Mouse (Mus musculus) kidney, postnatal 25 days (tissue): ENCODE data around the gene Chd9.

Source experiments
- DNase-seq, 2 experiments: peaks; one replicate each; pipeline ENCODE4 v3.0.0; 2021; ENCODE audit warnings: mixed read lengths in 2 of 2

Gene Chd9

DNA sequence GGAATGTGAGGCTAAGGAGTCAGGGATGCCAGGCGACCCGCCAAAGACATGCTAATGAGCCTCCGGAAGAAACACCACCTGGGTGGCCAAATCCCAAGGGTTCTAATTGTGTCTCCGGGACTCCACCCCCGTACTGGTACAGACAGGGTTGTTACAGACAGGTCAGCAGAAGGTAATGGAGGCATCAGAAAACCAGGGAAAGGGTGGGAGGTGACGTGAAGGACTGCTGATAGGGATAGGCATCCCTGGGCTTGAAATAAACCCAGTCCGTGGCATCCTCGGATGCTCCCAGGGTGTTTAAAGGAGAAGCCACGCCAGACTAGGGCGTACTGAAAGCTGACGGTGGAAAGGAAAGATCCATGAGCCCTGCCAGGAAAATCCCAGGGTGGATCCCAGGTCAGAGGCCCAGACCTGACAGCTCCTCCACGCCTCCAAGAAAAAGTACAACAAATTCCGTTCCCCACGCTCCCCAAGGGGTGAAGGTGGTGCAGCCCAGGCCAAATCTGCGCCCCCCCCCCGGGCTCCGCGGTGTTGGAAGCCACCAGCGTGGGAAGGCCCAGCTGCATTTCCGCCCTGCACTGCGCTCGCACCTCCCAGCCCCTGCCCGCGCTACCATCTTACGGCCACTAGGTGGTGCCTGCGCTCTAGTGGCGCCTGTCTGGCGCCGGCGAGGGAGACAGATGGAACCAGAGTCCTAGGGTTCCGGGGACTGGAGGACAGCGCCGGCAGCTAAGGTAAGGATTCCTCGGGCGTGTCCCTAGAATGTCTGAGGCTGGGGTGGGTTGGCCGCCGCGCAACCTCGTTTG is at the start of gene Chd9:
TSS of gene Chd9 (plus strand) at position 172 of the 806 bp plus-strand sequence.
- DNase-seq, result peak; percentile 95 to 96

DNA sequence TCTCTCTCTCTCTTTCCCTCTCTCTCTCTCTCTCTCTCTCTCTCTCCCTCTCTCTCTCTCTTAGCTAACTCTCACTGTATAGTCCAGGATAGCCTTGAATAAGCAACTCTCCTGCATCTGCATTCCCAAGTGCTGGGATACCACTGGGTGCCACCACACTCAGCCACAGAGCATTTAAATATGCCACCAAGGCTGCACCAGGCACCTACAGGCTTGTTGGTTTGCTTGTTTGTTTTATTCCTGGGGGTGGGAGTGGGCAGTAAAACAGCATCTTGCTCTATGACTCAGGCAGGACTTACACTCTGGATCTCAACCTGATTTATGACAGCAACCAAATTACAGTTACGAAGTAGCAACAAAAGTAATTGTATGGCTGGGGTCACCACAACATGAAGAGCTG is 36.5 kb upstream of the Chd9 start:
- DNase-seq, result no peak

DNA sequence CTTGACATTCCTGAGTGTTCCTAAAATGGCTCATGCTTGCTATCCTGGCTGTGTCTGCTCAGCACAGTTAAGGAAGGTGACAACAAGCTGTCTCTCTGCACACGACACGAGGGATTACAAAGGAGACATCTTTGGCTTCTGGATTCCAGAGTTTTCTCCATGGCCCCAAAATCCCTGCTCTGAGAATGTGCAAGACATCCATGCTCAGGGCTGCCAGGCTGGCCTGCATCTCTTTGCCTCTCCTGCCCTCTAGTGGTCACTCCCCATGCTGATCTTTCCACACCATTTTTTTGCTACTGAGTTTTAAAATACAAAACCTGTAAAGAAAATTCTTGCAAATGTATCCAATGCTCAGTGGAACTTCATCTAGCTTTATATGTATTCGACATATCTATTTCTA is 34.4 kb upstream of the Chd9 start:
- DNase-seq, result peak; percentile 78 to 88

DNA sequence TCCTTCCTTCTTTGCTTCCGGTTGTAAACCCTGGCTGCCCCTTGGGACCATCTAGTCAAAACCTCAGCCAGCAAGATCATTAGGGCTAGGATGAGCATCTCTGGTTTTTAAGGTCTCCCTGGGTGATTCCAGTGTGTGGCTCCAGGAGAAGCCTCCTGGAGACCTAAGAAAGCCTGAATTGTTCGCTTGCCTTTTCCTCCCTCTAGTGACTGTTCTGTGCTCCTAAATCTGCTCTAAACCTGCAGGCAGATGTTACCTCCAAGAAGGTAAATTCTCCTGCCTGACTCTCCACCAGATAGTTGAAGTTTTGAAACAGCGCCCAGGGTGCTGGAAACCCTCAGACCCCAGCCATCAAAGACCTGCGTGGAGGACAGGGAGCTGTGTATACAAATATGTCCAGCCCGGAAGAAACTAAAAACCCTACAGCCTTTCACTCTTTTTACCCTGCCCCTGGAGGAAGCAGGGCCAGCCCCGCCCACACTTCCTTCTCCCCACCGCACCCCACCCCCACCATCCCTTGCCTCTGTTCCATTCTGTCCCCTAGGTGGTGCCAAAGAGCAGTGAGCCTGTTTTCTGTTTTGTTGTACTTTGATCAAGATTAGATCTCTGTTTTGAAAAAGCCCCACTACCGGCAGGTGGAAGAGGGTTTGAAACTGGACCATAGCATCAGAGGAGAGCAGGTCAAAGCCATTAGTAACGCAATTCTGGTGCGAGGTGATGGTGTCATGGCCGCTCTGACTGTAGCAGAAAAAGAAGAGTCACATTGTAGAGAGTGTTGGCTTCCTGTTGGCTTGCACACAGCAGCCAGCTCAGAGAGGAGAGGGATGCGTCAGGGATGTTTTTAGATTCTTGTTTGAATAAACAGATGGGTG is 32.9 kb upstream of the Chd9 start:
- DNase-seq, result peak; percentile 79 to 89

- DNase-seq, result peak in 1 of 2 experiments; percentile 18
These were observed 28.7 kb upstream of the Chd9 start for GRCm38 (mm10) chr8:90799473-90799872.

DNA sequence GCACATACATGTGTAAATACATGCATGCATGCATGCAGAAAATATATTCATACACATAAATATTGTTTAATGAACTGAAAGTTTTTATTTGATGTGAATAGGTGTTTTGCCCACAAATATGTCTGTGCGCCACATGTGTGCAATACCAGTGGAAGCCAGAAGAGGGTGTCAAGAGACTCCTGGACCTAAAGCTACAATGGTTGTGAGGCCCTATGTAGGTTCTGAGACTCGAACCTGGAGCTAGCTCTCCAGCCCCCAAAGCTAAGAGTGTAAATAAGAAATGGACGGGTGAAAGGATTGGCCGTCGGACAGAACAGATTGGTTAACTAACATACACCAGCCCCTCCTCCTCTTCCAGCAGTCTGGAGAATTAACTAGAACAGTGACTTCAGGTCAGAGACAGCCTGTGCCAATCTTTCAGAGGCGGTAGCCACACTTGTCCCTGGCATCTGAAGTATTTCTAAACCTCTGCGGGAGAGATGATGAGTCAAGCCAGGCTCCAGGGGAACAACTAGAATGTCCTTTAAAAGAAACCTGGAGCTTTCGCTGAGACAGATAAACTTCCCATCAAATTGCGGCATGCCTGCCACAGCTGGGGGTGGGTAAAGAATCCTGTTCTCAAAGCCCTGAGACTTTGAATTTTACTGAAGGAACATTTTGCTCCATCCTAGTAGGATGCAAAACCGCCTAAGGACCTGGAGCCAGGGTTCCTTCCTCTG is 14.4 kb upstream of the Chd9 start:
- no peak for DNase-seq

- DNase-seq, result no peak
These were observed 11.9 kb upstream of the Chd9 start for GRCm38 (mm10) chr8:90816061-90816882.

GRCm38 (mm10) chr8:90817293-90817692 is 10.9 kb upstream of the Chd9 start, which contains the start of gene Gm19935:
TSS of gene Gm19935 (minus strand) at chr8:90817393.
- no peak for DNase-seq

DNA sequence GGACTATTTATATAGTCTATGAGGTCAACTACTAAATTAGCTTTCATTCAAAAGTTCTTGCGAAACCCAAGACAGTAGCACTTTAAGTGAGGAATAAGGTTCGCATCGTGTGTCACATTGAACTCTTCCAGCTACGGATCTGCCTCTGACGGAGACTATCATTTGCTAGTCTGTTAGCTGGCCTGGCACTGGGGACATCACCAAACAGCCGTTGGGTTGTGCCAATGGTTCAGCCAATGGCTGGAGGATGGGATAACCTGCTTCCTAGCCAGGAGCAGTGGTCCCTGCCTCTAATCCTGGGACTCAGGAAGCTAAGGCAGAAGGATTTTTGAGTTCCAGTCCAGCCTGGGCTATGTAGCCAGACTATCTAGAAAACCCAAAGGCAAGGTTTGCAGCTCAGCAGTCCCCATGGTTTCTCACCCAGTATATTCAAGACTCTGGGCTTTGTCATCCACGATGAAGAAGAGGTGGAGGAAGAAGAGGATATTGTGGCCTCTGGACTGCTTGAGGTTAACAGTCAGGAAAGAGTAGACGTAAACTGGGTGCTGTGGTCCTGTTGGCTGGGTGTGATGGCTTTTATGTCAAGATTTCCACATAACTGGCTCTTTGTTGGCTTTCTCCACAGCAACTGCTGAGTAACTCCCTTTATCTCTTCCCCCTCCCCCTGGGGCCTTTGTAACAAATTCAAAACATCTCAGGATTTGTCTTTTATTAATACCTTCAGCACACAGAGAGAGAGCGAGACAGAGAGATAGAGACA is 8.4 kb upstream of the Chd9 start:
- DNase-seq, result no peak

DNA sequence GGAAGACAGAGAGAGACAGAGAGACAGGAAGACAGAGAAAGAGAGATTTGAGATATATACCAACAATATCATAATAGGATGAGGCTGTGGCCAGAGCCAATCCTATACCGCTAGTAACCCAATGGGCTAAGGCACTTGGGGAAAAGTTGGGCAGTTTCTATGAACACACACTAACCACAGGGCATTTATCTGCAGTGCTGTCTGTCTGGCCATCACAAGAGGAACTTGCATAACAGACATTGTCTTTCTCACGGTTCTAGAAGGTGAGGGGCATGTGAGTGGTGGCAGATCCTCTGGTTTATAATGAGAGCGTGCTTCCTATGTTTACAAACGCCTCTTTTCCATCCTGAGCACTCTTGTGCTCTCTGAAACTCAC is 7.8 kb upstream of the Chd9 start:
- DNase-seq, result no peak

GRCm38 (mm10) chr8:90822443-90822842 is 5.7 kb upstream of the Chd9 start:
- DNase-seq, result peak; percentile 40 to 54

GRCm38 (mm10) chr8:90825459-90825871 is 2.7 kb upstream of the Chd9 start:
- DNase-seq, result peak; percentile 65 to 86

- no peak for DNase-seq
These were observed 1.0 kb downstream of the Chd9 start for GRCm38 (mm10) chr8:90828987-90829740.

DNA sequence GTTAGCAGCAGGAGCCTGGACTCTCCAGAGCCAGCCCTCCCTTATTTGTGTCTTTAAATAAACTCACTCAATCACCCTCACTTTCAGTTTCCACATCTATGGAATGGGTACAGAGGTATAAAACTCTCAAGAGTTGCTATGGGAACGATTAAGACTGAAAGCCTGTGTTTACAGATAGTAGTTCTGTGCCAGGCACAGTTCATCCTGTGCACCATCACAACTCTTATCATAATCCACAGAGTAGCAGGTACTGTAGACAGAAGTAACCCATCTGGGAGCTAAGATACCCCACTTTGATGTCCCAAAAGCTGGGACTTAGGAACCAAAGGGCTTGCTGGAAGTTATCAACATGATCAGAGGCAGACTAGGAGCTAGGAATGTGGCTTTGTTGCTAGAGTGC is 1.7 kb downstream of the Chd9 start:
- no peak for DNase-seq

DNA sequence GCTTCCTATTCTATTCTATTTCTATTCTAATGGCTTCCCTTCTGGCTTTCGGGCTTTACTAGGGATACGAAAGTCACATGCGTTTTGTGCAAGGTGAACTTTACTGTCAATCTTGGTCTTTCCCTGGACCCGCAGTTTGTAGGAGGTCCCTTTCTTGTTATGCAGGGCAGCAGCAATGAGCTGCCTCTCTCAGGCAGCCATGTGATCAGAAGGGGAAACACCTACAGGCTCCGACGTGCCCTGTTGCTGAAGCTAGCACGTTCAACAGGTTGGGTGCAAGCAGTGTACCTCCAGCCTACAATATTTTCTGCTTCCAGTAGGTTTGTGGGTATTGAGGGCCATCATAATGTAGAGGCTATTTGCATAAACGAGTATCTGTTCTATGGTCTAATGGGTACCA is 2.8 kb downstream of the Chd9 start:
- peak in 1 of 2 experiments; percentile 46 for DNase-seq

- DNase-seq, result peak; percentile 52 to 69
These were observed 4.6 kb downstream of the Chd9 start for GRCm38 (mm10) chr8:90832576-90833289.

DNA sequence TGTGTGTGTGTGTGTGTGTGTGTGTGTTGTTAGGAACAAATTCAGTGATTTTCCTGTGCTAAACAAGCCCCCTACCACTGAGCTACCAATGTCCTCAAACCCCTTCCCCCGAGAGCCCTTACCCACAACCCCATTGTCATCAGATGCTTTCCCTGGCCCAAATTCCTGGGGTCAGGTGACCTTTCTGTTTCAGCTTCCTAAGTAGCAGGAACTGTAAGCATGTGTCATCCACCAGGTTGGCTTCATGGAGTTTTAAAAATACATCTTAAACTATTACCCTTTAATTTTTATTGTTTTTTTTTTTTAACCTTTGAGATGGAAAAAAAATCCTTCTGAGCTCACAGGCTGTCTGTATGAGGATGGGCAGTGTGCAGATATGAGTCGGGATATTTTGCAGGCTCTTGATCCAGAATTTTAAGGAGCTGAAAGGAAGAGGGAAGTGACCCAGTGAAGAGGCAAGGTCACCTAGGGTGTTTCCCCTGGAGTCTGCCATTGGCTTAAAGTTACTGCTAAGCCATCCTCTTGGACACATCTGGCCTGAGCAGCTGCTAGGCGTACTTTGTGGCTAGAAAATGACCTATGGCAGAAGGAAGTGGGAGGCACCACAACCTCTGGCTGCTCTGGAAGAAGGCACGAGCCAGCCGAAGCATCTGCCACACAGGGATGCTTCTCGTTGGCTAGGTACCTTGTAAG is 5.6 kb downstream of the Chd9 start:
- peak in 1 of 2 experiments; percentile 23 for DNase-seq

- no peak for DNase-seq
These were observed 6.1 kb downstream of the Chd9 start for GRCm38 (mm10) chr8:90834321-90834672.

- no peak for DNase-seq
These were observed 9.3 kb downstream of the Chd9 start for GRCm38 (mm10) chr8:90837440-90837839.
